ENCODE assay signal across 11 mouse cellular contexts in genomic region chr11:102051954-102052353, GRCm38 (mm10). TPM values are rescaled to one million over a fixed set of nuclear protein-coding genes. Genes with fewer than 3 reads are reported as not detected.
A peak's percentile ranks its signal among the peaks of the same experiment; 100 is the strongest.
DNase-seq lines count a peak whose midpoint lies in the region; ATAC-seq lines count a peak whose summit lies in the region.
"Had no signal": no experiment of that assay in that cellular context is flagged by ENCODE, and none has a peak within 500 bp of the region (broad histone marks: within the 10 kb centered on the region; RNA-seq: fewer than 3 reads in every experiment).

No protein-coding gene starts in this region.

- 48% methylated on average over 4 of the region's 4 CpGs for WGBS in liver, embryonic 12.5 days (ENCODE audit: insufficient replicate concordance)
- WGBS in liver, embryonic 11.5 days: 48% methylated on average over 4 of the region's 4 CpGs
- 47% methylated on average over 4 of the region's 4 CpGs for WGBS in intestine, embryonic 16.5 days

- 0 out of 2 replicates have a peak overlapping the region, but pooled peaks have one; percentile 30 for H3K27ac ChIP-seq in liver, embryonic 12.5 days
- no peak overlapping the region for H3K27ac ChIP-seq in liver, embryonic 11.5 days (ENCODE audit: low read depth, low read length)
- H3K27ac ChIP-seq in intestine, embryonic 16.5 days (ENCODE audit: low read length): peak overlapping the region; percentile 50; the same call in 1 of the 2 replicates

- DNase-seq in adrenal gland, adult 2 months: peak; percentile 45
- DNase-seq in adrenal gland, postnatal 25 days: no peak
- DNase-seq in liver, embryonic 11.5 days (ENCODE audit: low spot score): no peak
- DNase-seq in lung, postnatal 25 days (ENCODE audit: low spot score): peak; percentile 27
- no peak for DNase-seq in right cerebral cortex, postnatal 14 days
- no peak for DNase-seq in right cerebral cortex, postnatal 25 days

- H3K9me3 ChIP-seq in liver, embryonic 12.5 days (replicated peaks): no peaks in the 10 kb centered on the region
- H3K9me3 ChIP-seq in liver, embryonic 11.5 days (ENCODE audit: control insufficient read depth, low read length): no peaks in the 10 kb centered on the region
- H3K9me3 ChIP-seq in intestine, embryonic 16.5 days (ENCODE audit: control insufficient read depth, low read length): no peaks in the 10 kb centered on the region

- no peak overlapping the region for H3K9ac ChIP-seq in liver, embryonic 12.5 days
- no peak overlapping the region for H3K9ac ChIP-seq in liver, embryonic 11.5 days (ENCODE audit: low read depth, low read length)
- no peak overlapping the region for H3K9ac ChIP-seq in intestine, embryonic 16.5 days (ENCODE audit: low read depth, low read length)

- no peaks in the 10 kb centered on the region for H3K4me1 ChIP-seq in liver, embryonic 12.5 days
- no peaks in the 10 kb centered on the region for H3K4me1 ChIP-seq in liver, embryonic 11.5 days (replicated peaks; ENCODE audit: control insufficient read depth, insufficient read depth, low read length)
- H3K4me1 ChIP-seq in intestine, embryonic 16.5 days (ENCODE audit: control insufficient read depth, insufficient read depth, low read length): no peaks in the 10 kb centered on the region

- no peak for ATAC-seq in liver, embryonic 12.5 days
- no peak for ATAC-seq in liver, embryonic 11.5 days (replicated peaks; ENCODE audit: low FRiP score)
- no peak for ATAC-seq in intestine, embryonic 16.5 days
- ATAC-seq: hindbrain, embryonic 16.5 days had no signal

- no peak overlapping the region for H3K4me2 ChIP-seq in liver, embryonic 12.5 days
- H3K4me2 ChIP-seq in liver, embryonic 11.5 days: no peak overlapping the region
- H3K4me2 ChIP-seq in intestine, embryonic 16.5 days (ENCODE audit: low read depth, low read length): no peak overlapping the region

- no peaks in the 10 kb centered on the region for H3K36me3 ChIP-seq in liver, embryonic 12.5 days
- no peaks in the 10 kb centered on the region for H3K36me3 ChIP-seq in liver, embryonic 11.5 days (ENCODE audit: control insufficient read depth, insufficient read depth, low read length)
- H3K36me3 ChIP-seq in intestine, embryonic 16.5 days (ENCODE audit: control insufficient read depth, insufficient read depth, low read length): no peaks in the 10 kb centered on the region

- H3K4me3 ChIP-seq in liver, embryonic 12.5 days: no peak overlapping the region
- no peak overlapping the region for H3K4me3 ChIP-seq in liver, embryonic 11.5 days (ENCODE audit: low read depth, low read length)
- no peak overlapping the region for H3K4me3 ChIP-seq in intestine, embryonic 16.5 days (ENCODE audit: low read length)

- H3K27me3 ChIP-seq in liver, embryonic 12.5 days (replicated peaks): peaks cover 53% of the 10 kb centered on the region
- peaks cover 6% of the 10 kb centered on the region; the same call in 1 of the 2 replicates for H3K27me3 ChIP-seq in liver, embryonic 11.5 days (replicated peaks; ENCODE audit: control insufficient read depth, insufficient read depth, low read length)
- no peaks in the 10 kb centered on the region for H3K27me3 ChIP-seq in intestine, embryonic 16.5 days (replicated peaks; ENCODE audit: control insufficient read depth, insufficient read depth, low read length)

RNA-seq across cellular contexts. Expression of gene Cd300lg, which starts 10.6 kb away (rescaled TPM):
- 10 to 100 TPM; 28.1 to 58.7 TPM for total RNA-seq in adrenal gland, adult 2 months (2021)
- polyA plus RNA-seq in adrenal gland, adult 2 months (2012; rRNA removed): 44.3 and 60.6 TPM in 2 replicates
- 36.8 and 46.2 TPM in 2 replicates for total RNA-seq in adrenal gland, postnatal 25 days (2021)
- 0.50 and 0.51 TPM in 2 replicates for polyA plus RNA-seq in liver, embryonic 12.5 days (2016; fragmentation: Nextera tagmentation; extraction: Ambion mirVana)
- polyA plus RNA-seq in liver, embryonic 11.5 days (2014; fragmentation: Nextera tagmentation; extraction: Ambion mirVana): 0.27 and 0.66 TPM in 2 replicates
- polyA plus RNA-seq in intestine, embryonic 16.5 days (2015; fragmentation: Nextera tagmentation; extraction: Ambion mirVana): 1.9 and 2.0 TPM in 2 replicates
- total RNA-seq: left cerebral cortex, postnatal 25 days had no signal

RNA-seq across cellular contexts. Expression of gene Mpp3, which starts 23.7 kb away (rescaled TPM):
- 10 to 100 TPM in 1 of 2 experiments, 1 to 10 TPM in 1; 7.8 to 13.5 TPM for total RNA-seq in adrenal gland, adult 2 months (2021)
- 12.1 and 16.9 TPM in 2 replicates for polyA plus RNA-seq in adrenal gland, adult 2 months (2012; rRNA removed)
- 10.4 and 12.6 TPM in 2 replicates for total RNA-seq in adrenal gland, postnatal 25 days (2021)
- polyA plus RNA-seq in liver, embryonic 12.5 days (2016; fragmentation: Nextera tagmentation; extraction: Ambion mirVana): 0.66 and 0.85 TPM in 2 replicates
- polyA plus RNA-seq in liver, embryonic 11.5 days (2014; fragmentation: Nextera tagmentation; extraction: Ambion mirVana): 2.6 and 3.2 TPM in 2 replicates
- polyA plus RNA-seq in intestine, embryonic 16.5 days (2015; fragmentation: Nextera tagmentation; extraction: Ambion mirVana): 5.7 and 6.5 TPM in 2 replicates
- total RNA-seq: monocyte, adult 5-6 weeks had no signal

RNA-seq across cellular contexts. Expression of gene Mpp2, which starts 36.4 kb away (rescaled TPM):
- total RNA-seq in adrenal gland, adult 2 months (2021): 10 to 100 TPM in 1 of 2 experiments, 1 to 10 TPM in 1; 9.8 to 12.3 TPM
- 14.4 and 17.5 TPM in 2 replicates for polyA plus RNA-seq in adrenal gland, adult 2 months (2012; rRNA removed)
- 8.7 and 11.8 TPM in 2 replicates for total RNA-seq in adrenal gland, postnatal 25 days (2021)
- polyA plus RNA-seq in liver, embryonic 12.5 days (2016; fragmentation: Nextera tagmentation; extraction: Ambion mirVana): 15.1 and 16.7 TPM in 2 replicates
- polyA plus RNA-seq in liver, embryonic 11.5 days (2014; fragmentation: Nextera tagmentation; extraction: Ambion mirVana): 12.1 and 12.8 TPM in 2 replicates
- polyA plus RNA-seq in intestine, embryonic 16.5 days (2015; fragmentation: Nextera tagmentation; extraction: Ambion mirVana): 5.8 and 6.2 TPM in 2 replicates
- total RNA-seq: monocyte, adult 5-6 weeks had no signal

RNA-seq across cellular contexts. Expression of gene Ppy, which starts 49.2 kb away (rescaled TPM):
- total RNA-seq in adrenal gland, adult 2 months (2021): not detected
- polyA plus RNA-seq in adrenal gland, adult 2 months (2012; rRNA removed): not detected in 2 replicates
- total RNA-seq in adrenal gland, postnatal 25 days (2021): not detected in 2 replicates
- polyA plus RNA-seq in liver, embryonic 12.5 days (2016; fragmentation: Nextera tagmentation; extraction: Ambion mirVana): not detected in 2 replicates
- not detected in 2 replicates for polyA plus RNA-seq in liver, embryonic 11.5 days (2014; fragmentation: Nextera tagmentation; extraction: Ambion mirVana)
- polyA plus RNA-seq in intestine, embryonic 16.5 days (2015; fragmentation: Nextera tagmentation; extraction: Ambion mirVana): 3.9 and 6.0 TPM in 2 replicates
- total RNA-seq: left cerebral cortex, postnatal 25 days; monocyte, adult 5-6 weeks had no signal
- polyA plus RNA-seq: hindbrain, embryonic 16.5 days had no signal

RNA-seq across cellular contexts. Expression of gene Pyy, which starts 55.7 kb away (rescaled TPM):
- not detected for total RNA-seq in adrenal gland, adult 2 months (2021)
- polyA plus RNA-seq in adrenal gland, adult 2 months (2012; rRNA removed): not detected in 2 replicates
- not detected in 2 replicates for total RNA-seq in adrenal gland, postnatal 25 days (2021)
- 0.32 TPM in 1 of 2 replicates, not detected in the other for polyA plus RNA-seq in liver, embryonic 12.5 days (2016; fragmentation: Nextera tagmentation; extraction: Ambion mirVana)
- polyA plus RNA-seq in liver, embryonic 11.5 days (2014; fragmentation: Nextera tagmentation; extraction: Ambion mirVana): 1.0 and 2.4 TPM in 2 replicates
- polyA plus RNA-seq in intestine, embryonic 16.5 days (2015; fragmentation: Nextera tagmentation; extraction: Ambion mirVana): 62.9 and 67.0 TPM in 2 replicates
- total RNA-seq: left cerebral cortex, postnatal 25 days; monocyte, adult 5-6 weeks had no signal

Comparison
In these comparisons a context has a peak if more than half of its experiments do, and no peak if none do; other contexts are left out.
1. DNase-seq: peak in adrenal gland, adult 2 months (single experiment) and lung, postnatal 25 days (single experiment); none in adrenal gland, postnatal 25 days (single experiment), liver, embryonic 11.5 days (single experiment), right cerebral cortex, postnatal 14 days (single experiment) and right cerebral cortex, postnatal 25 days (single experiment).
2. RNA of gene Cd300lg, which starts 10.6 kb away (polyA plus RNA-seq): 44.3 to 60.6 TPM in adrenal gland, adult 2 months; 1.9 to 2.0 TPM in intestine, embryonic 16.5 days, 0.50 to 0.51 TPM in liver, embryonic 12.5 days and 0.27 to 0.66 TPM in liver, embryonic 11.5 days; every median in the first group is over 10 times any median in the second.